Mouse (Mus musculus) retina, postnatal 7 days (tissue): ENCODE measurements around the gene Il17f.
"Not testable (repeated sequence)": the region's sequence is repeated elsewhere in the genome, so short reads cannot be mapped to it uniquely, and the experiment has no call there.

Experiments
- DNase-seq: peaks from one replicate; pipeline ENCODE4 v3.0.0-alpha.2; 2012; ENCODE audit warnings: low read depth, low spot score

Il17f gene

DNA sequence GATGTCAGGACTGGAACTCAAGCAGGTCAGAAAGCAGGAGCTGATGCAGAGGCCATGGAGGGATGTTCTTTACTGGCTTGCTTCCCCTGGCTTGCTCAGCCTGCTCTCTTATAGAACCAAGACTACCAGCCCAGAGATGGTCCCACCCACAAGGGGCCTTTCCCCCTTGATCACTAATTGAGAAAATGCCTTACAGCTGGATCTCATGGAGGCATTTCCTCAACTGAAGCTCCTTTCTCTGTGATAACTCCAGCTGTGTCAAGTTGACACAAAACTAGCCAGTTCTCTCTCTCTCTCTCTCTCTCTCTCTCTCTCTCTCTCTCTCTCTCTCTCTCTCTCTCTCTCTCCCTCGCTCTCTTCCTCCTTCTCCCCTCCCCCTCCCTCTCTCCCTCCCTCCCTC, at the start of gene Il17f:
Gene Il17f, minus strand, starts transcription at position 101 of the 400 bp plus-strand sequence.
- not testable (repeated sequence) for DNase-seq

- no peak for DNase-seq
Observed at GRCm38 (mm10) chr1:20839911-20840310, 49.5 kb upstream of the Il17f start.

- no peak for DNase-seq
Observed at GRCm38 (mm10) chr1:20836551-20837125, 46.2 kb upstream of the Il17f start.

DNA sequence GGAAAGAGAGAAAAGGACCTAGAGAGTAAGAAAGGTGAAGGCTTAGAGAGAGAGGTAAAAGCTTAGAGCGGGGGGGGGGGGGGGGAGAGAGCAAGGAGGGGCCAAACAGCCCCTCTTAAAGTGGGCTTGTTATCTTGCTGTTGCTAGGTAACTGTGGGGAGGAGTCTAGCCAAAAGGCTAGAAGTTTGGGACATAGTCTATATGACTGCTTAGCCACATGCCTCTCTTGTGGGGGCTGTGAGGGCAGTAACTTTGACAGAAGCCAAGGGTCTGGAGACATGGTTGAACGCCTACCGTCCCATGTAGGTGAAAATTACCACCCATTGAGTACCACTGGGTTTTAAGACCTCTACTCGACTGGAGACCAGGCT, 42.7 kb upstream of the Il17f start:
- no peak for DNase-seq

GRCm38 (mm10) chr1:20832473-20833140, 42.2 kb upstream of the Il17f start:
- no peak for DNase-seq

GRCm38 (mm10) chr1:20830546-20830945, 40.1 kb upstream of the Il17f start:
- DNase-seq = no peak

- no peak for DNase-seq
Observed at GRCm38 (mm10) chr1:20828061-20828460, 37.6 kb upstream of the Il17f start.

DNA sequence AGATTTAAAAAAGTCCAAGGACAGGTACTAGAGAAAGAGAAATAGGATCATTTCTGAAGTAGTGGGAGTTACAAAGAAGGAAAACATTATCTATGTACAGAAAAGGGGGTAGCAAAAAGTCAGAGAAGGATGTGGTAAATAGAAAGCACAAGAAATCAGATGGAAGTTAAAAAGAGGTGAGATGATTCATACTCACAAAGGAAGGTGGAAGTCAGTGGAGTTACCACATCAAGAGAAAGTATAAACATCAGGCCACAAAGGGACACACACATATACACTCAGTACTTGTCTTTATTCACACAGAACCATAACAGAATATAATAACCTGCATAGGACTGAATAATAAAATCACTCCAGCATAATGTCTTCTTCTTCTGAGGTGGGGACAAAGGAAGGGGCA, 34.6 kb upstream of the Il17f start:
- no peak for DNase-seq

GRCm38 (mm10) chr1:20823906-20824305, 33.5 kb upstream of the Il17f start:
- DNase-seq = no peak

GRCm38 (mm10) chr1:20823471-20823870, 33.1 kb upstream of the Il17f start:
- no peak for DNase-seq

GRCm38 (mm10) chr1:20820959-20821358, 30.5 kb upstream of the Il17f start:
- DNase-seq = no peak

DNA sequence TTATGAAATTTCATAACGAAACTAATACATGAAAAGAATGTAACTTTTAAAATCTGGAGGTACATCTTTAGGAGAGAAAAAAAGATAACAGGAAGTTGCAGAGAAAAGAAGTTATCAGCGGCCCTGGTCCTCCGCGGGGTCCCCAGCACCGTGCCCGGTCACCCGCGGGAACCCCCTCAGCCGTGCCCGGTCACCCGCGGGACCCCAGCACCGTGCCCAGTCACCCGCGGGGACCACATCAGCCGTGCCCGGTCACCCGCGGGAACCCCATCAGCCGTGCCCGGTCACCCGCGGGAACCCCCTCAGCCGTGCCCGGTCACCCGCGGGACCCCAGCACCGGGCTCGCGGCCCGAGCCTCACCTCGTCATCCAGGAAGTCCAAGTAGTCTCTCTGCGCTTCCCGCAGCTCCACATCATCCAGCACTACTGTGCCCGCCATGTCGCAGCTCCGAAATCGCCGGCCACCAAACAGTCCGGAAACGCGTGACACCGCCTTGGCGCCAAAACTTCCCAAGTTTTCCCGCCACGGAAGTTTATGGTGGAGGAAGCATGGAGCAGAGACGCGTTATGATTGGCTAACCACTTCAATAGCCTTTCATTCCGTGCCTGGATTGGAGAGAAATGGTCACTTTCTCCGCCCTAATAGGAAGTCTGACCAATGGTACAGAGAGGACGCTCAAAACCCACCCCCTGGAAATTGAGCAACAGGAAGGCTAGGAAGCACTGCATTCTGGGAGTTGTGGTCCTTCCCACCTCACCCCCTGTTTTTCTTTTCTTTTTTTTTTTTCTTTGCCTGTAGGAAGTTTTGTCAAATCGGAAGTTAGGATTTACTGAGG, 29.6 kb upstream of the Il17f start, which contains the start of gene Mcm3:
Gene Mcm3, minus strand, starts transcription at position 542 of the 835 bp plus-strand sequence.
- DNase-seq = peak; percentile 89

- no peak for DNase-seq
Observed at GRCm38 (mm10) chr1:20817596-20817995, 27.2 kb upstream of the Il17f start.

GRCm38 (mm10) chr1:20817172-20817571, 26.8 kb upstream of the Il17f start:
- no peak for DNase-seq

GRCm38 (mm10) chr1:20814521-20814920, 24.1 kb upstream of the Il17f start:
- no peak for DNase-seq

GRCm38 (mm10) chr1:20804526-20804925, 14.1 kb upstream of the Il17f start:
- no peak for DNase-seq

GRCm38 (mm10) chr1:20801682-20802390, 11.4 kb upstream of the Il17f start:
- DNase-seq = peak; percentile 25

DNA sequence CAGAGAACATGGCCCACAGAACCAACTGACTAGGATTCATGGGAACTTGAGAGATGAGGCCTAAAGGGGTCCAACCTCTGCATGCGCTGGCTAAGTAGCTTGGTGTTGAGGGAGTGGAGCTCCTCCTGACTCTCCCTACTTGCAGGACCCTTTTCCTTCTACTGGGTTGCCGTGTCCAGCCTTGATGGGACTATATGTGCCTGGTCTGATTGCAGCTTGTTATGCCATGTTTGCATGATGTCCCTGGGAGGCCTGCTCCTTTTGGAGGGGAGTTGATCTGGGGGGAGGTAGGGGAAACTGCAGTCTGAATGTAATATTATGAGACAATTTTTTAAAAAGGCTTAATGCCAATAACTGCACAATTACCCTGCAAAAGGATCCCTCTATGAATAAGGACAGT, 10.9 kb upstream of the Il17f start:
- no peak for DNase-seq

- DNase-seq = no peak
Observed at GRCm38 (mm10) chr1:20795178-20795577, 4.8 kb upstream of the Il17f start.

GRCm38 (mm10) chr1:20794760-20795159, 4.3 kb upstream of the Il17f start:
- DNase-seq = no peak

GRCm38 (mm10) chr1:20791414-20791813, 997 bp upstream of the Il17f start:
- DNase-seq = no peak

GRCm38 (mm10) chr1:20788419-20788818, 2.0 kb downstream of the Il17f start:
- DNase-seq = no peak
